Mouse (Mus musculus): ENCODE measurements at regions not wholly inside any gene's neighbourhood (a gene's known extent, or its start where the extent isn't known, plus 50 kb on each side); places are given as distances from the start of the nearest gene placed in this dataset.

GRCm38 (mm10) chr10:44630485-44630884 is 102.2 kb upstream of the Prdm1 start:
- TF ChIP-seq CTCF (conservative IDR thresholded peaks at IDR 0.05; ENCODE audit: insufficient read depth, insufficient read length, low read depth, low read length), result no peak
- no peak for TF ChIP-seq POLR2A (IDR thresholded peaks at IDR 0.05; ENCODE audit: low read depth, low read length)

Measured in kidney, adult 2 months (tissue).